Comparison of ENCODE assay signal across 9 mouse cellular contexts in genomic region chr6:16994711-16995110, GRCm38 (mm10).
DNase-seq lines count a peak whose midpoint lies in the region; ATAC-seq and TF ChIP-seq lines count a peak whose summit lies in the region.
"Had no signal": no experiment of that assay in that cellular context is flagged by ENCODE, and none has a peak within 500 bp of the region (broad histone marks: within the 10 kb centered on the region; RNA-seq: fewer than 3 reads in every experiment).

No protein-coding gene starts in this region.

- no peaks in the 10 kb centered on the region for H3K36me3 ChIP-seq in forebrain, embryonic 12.5 days (replicated peaks)
- H3K36me3 ChIP-seq: limb, embryonic 12.5 days had no signal

- ATAC-seq in forebrain, embryonic 12.5 days (ENCODE audit: low FRiP score) = peak; percentile 71; the same call in 1 of the 2 replicates
- ATAC-seq in megakaryocyte progenitor cell, adult 5-6 weeks (replicated peaks; ENCODE audit: poor library complexity) = peak; percentile 90

- no peak overlapping the region for H3K9ac ChIP-seq in forebrain, embryonic 12.5 days
- H3K9ac ChIP-seq: limb, embryonic 12.5 days had no signal

- TF ChIP-seq CTCF in layer of hippocampus, adult 2 months (conservative IDR thresholded peaks at IDR 0.05) = peak; percentile 73

- peaks cover 13% of the 10 kb centered on the region for H3K4me1 ChIP-seq in forebrain, embryonic 12.5 days
- H3K4me1 ChIP-seq: limb, embryonic 12.5 days had no signal

- DNase-seq in layer of hippocampus, adult 2 months (ENCODE audit: low spot score in 2 of 2) = no peak
- no peak for DNase-seq in layer of hippocampus, postnatal 25 days (ENCODE audit: extremely low spot score in 1 of 2, low spot score in 1 of 2)
- DNase-seq in WW6 (ENCODE audit: low read depth, low spot score) = peak; percentile 18
- DNase-seq in urinary bladder, postnatal 14 days (ENCODE audit: low spot score) = no peak
- DNase-seq in left cerebral cortex, adult 8-10 months (ENCODE audit: low spot score in 2 of 2) = no peak
- no peak for DNase-seq in gastrocnemius, postnatal 10 days

- no peak overlapping the region for H3K4me3 ChIP-seq in layer of hippocampus, adult 2 months
- no peak overlapping the region for H3K4me3 ChIP-seq in forebrain, embryonic 12.5 days (replicated peaks)
- H3K4me3 ChIP-seq: limb, embryonic 12.5 days had no signal

- no peaks in the 10 kb centered on the region for H3K9me3 ChIP-seq in forebrain, embryonic 12.5 days
- H3K9me3 ChIP-seq: limb, embryonic 12.5 days had no signal

- H3K4me2 ChIP-seq in forebrain, embryonic 12.5 days = peak overlapping the region; percentile 45
- H3K4me2 ChIP-seq: limb, embryonic 12.5 days had no signal

- no peak overlapping the region for H3K27ac ChIP-seq in layer of hippocampus, adult 2 months
- no peak overlapping the region for H3K27ac ChIP-seq in forebrain, embryonic 12.5 days
- H3K27ac ChIP-seq: limb, embryonic 12.5 days had no signal

- 5% methylated on average over 8 of the region's 8 CpGs for WGBS in forebrain, embryonic 12.5 days

- H3K27me3 ChIP-seq in forebrain, embryonic 12.5 days = peaks cover 20% of the 10 kb centered on the region
- H3K27me3 ChIP-seq: limb, embryonic 12.5 days had no signal
